Mouse (Mus musculus): ENCODE measurements at regions not wholly inside any gene's neighbourhood (a gene's known extent, or its start where the extent isn't known, plus 50 kb on each side); places are given as distances from the start of the nearest gene placed in this dataset.
"Not testable (repeated sequence)": the region's sequence is repeated elsewhere in the genome, so short reads cannot be mapped to it uniquely, and the experiment has no call there.

- not testable (repeated sequence) for TF ChIP-seq POLR2A (IDR thresholded peaks at IDR 0.05; ENCODE audit: extremely low read depth, insufficient read depth, low read length); CTCF (IDR thresholded peaks at IDR 0.05; ENCODE audit: low read depth, low read length)
Measured at GRCm38 (mm10) chr5:3289991-3290417, 51.3 kb upstream of the Cdk6 start.
